Mouse (Mus musculus) CH12.LX (cell line): ENCODE data around the gene Ppp2r5e. TPM values are rescaled to one million over a fixed set of nuclear protein-coding genes. Genes with fewer than 3 reads are reported as not detected.

Experiments used
- DNase-seq: peaks from one replicate; pipeline ENCODE4 v3.0.0-alpha.2; 2013; ENCODE audit errors: extremely low read depth
- H3K27ac ChIP-seq: 2 replicates; pipeline ENCODE4 v1.5.1; 2012; ENCODE audit warnings: low read depth, mild to moderate bottlenecking, control low read depth, moderate library complexity; ENCODE audit not compliant: insufficient read depth
- H3K27me3 ChIP-seq: replicated peaks from 2 replicates; pipeline ENCODE3; 2012; ENCODE audit warnings: inconsistent platforms
- H3K36me3 ChIP-seq, 2 experiments: replicated peaks in 1 of 2; 2 replicates each; pipeline versions ENCODE3 to v1.6.1; 2012; ENCODE audit warnings: inconsistent platforms in 1 of 2, low read length in 1 of 2, mild to moderate bottlenecking in 1 of 2, mixed read lengths in 1 of 2, moderate library complexity in 1 of 2; ENCODE audit not compliant: control insufficient read depth in 1 of 2, insufficient read depth in 1 of 2
- H3K4me1 ChIP-seq, 2 experiments: 2 replicates each; pipeline ENCODE4 v1.6.1; 2012; ENCODE audit warnings: inconsistent platforms in 1 of 2, moderate library complexity in 1 of 2; ENCODE audit not compliant: insufficient read depth in 2 of 2, control insufficient read depth in 1 of 2
- H3K4me2 ChIP-seq: 2 replicates; pipeline ENCODE4 v1.6.1; 2012; ENCODE audit warnings: low read depth, mild to moderate bottlenecking, control low read depth; ENCODE audit not compliant: poor library complexity, insufficient read depth, severe bottlenecking
- H3K4me3 ChIP-seq, 3 experiments: fragments of 150-350 bp in 1 of 3; sonication (generic) in 1 of 3; replicated peaks in 1 of 3; 2 replicates each; pipeline versions ENCODE3 to v1.5.1; 2011 to 2012; ENCODE audit warnings: low read depth in 2 of 3, low read length in 2 of 3, mild to moderate bottlenecking in 2 of 3, moderate library complexity in 2 of 3, control low read depth in 1 of 3, improper control_type of control experiment in 1 of 3, inconsistent platforms in 1 of 3, mixed read lengths in 1 of 3; ENCODE audit not compliant: poor library complexity in 1 of 3
- H3K79me2 ChIP-seq: replicated peaks from 2 replicates; pipeline ENCODE4 v1.6.1; 2012; ENCODE audit warnings: mild to moderate bottlenecking, moderate library complexity; ENCODE audit not compliant: control insufficient read depth, poor library complexity, insufficient read depth, severe bottlenecking; ENCODE audit errors: extremely low read depth
- H3K9ac ChIP-seq: 2 replicates; pipeline ENCODE4 v1.6.1; 2012; ENCODE audit warnings: low read depth, mild to moderate bottlenecking, control low read depth, moderate library complexity; ENCODE audit not compliant: insufficient read depth
- H3K9me3 ChIP-seq: replicated peaks from 2 replicates; pipeline ENCODE3; 2012; ENCODE audit warnings: low read length, inconsistent platforms, mixed read lengths
- BHLHE40 ChIP-seq: IDR thresholded peaks from 2 replicates; pipeline ENCODE4 v1.6.1; 2011; ENCODE audit warnings: mild to moderate bottlenecking, low read depth, low read length, improper control_type of control experiment
- CHD1 ChIP-seq: IDR thresholded peaks from 2 replicates; pipeline ENCODE4 v1.6.1; 2012; ENCODE audit warnings: low read depth, low read length, improper control_type of control experiment, inconsistent platforms
- CTCF ChIP-seq, 2 experiments: IDR thresholded peaks in 1 of 2; conservative IDR thresholded peaks in 1 of 2; 2 replicates each; pipeline ENCODE4 v1.5.1; 2011 to 2012; ENCODE audit warnings: low read depth in 2 of 2, low read length in 2 of 2, improper control_type of control experiment in 1 of 2, inconsistent platforms in 1 of 2, mild to moderate bottlenecking in 1 of 2, moderate library complexity in 1 of 2
- E2F4 ChIP-seq: IDR thresholded peaks from 2 replicates; pipeline ENCODE4 v1.6.1; 2011; ENCODE audit warnings: low read depth, low read length, improper control_type of control experiment; ENCODE audit not compliant: insufficient replicate concordance
- ELF1 ChIP-seq: IDR thresholded peaks from 2 replicates; pipeline ENCODE4 v1.6.1; 2014; ENCODE audit warnings: low read depth, mild to moderate bottlenecking, inconsistent platforms, low read length, improper control_type of control experiment
- GABPA ChIP-seq: IDR thresholded peaks from 2 replicates; pipeline ENCODE4 v1.6.1; 2012; ENCODE audit warnings: low read depth, low read length, improper control_type of control experiment, inconsistent platforms; ENCODE audit not compliant: insufficient replicate concordance
- HCFC1 ChIP-seq: IDR thresholded peaks from 2 replicates; pipeline ENCODE4 v1.6.1; 2012; ENCODE audit warnings: low read depth, mild to moderate bottlenecking, inconsistent platforms, low read length, improper control_type of control experiment
- JUN ChIP-seq: IDR thresholded peaks from 2 replicates; pipeline ENCODE4 v1.6.1; 2011; ENCODE audit warnings: low read depth, mild to moderate bottlenecking, low read length, improper control_type of control experiment, moderate library complexity; ENCODE audit not compliant: insufficient read depth
- JUND ChIP-seq: conservative IDR thresholded peaks from 2 replicates; pipeline ENCODE4 v1.6.1; 2011; ENCODE audit warnings: low read depth, low read length, improper control_type of control experiment
- KAT2A ChIP-seq: IDR thresholded peaks from 2 replicates; pipeline ENCODE4 v1.6.1; 2012; ENCODE audit warnings: low read length, improper control_type of control experiment, inconsistent platforms; ENCODE audit not compliant: insufficient replicate concordance
- MAFK ChIP-seq: IDR thresholded peaks from 2 replicates; pipeline ENCODE4 v1.6.1; 2011; ENCODE audit warnings: low read length, improper control_type of control experiment; ENCODE audit not compliant: insufficient replicate concordance
- MAX ChIP-seq: IDR thresholded peaks from 2 replicates; pipeline ENCODE4 v1.6.1; 2011; ENCODE audit warnings: low read length, improper control_type of control experiment
- MAZ ChIP-seq: IDR thresholded peaks from 2 replicates; pipeline ENCODE4 v1.6.1; 2012; ENCODE audit warnings: low read depth, mild to moderate bottlenecking, inconsistent platforms, low read length, improper control_type of control experiment, moderate library complexity
- MEF2A ChIP-seq: IDR thresholded peaks from 2 replicates; pipeline ENCODE4 v1.6.1; 2014; ENCODE audit warnings: low read depth, mild to moderate bottlenecking, inconsistent platforms, low read length, improper control_type of control experiment, borderline replicate concordance
- MXI1 ChIP-seq: IDR thresholded peaks from 2 replicates; pipeline ENCODE4 v1.6.1; 2011; ENCODE audit warnings: mild to moderate bottlenecking, low read depth, low read length, improper control_type of control experiment
- MYC ChIP-seq: IDR thresholded peaks from 2 replicates; pipeline ENCODE4 v1.6.1; 2011; ENCODE audit warnings: low read depth, mild to moderate bottlenecking, improper control_type of control experiment, low read length
- NRF1 ChIP-seq: IDR thresholded peaks from 2 replicates; pipeline ENCODE4 v1.6.1; 2014; ENCODE audit warnings: low read depth, mild to moderate bottlenecking, inconsistent platforms, low read length, improper control_type of control experiment, moderate library complexity
- POLR2A ChIP-seq: IDR thresholded peaks from 2 replicates; pipeline ENCODE4 v1.6.1; 2011; ENCODE audit warnings: low read depth, mild to moderate bottlenecking, improper control_type of control experiment, low read length
- POLR2AphosphoS2 ChIP-seq: IDR thresholded peaks from 2 replicates; pipeline ENCODE4 v1.6.1; 2011; ENCODE audit warnings: low read depth, low read length, improper control_type of control experiment
- RAD21 ChIP-seq: IDR thresholded peaks from 2 replicates; pipeline ENCODE4 v1.6.1; 2011; ENCODE audit warnings: low read depth, mild to moderate bottlenecking, low read length, improper control_type of control experiment, moderate library complexity
- RCOR1 ChIP-seq: conservative IDR thresholded peaks from 2 replicates; pipeline ENCODE4 v1.6.1; 2012; ENCODE audit warnings: low read depth, mild to moderate bottlenecking, inconsistent platforms, low read length, improper control_type of control experiment
- SIN3A ChIP-seq: IDR thresholded peaks from 2 replicates; pipeline ENCODE4 v1.6.1; 2012; ENCODE audit warnings: low read length, improper control_type of control experiment, inconsistent platforms
- SMC3 ChIP-seq: IDR thresholded peaks from 2 replicates; pipeline ENCODE4 v1.6.1; 2011; ENCODE audit warnings: low read depth, low read length, improper control_type of control experiment
- TBP ChIP-seq: conservative IDR thresholded peaks from 2 replicates; pipeline ENCODE4 v1.6.1; 2011; ENCODE audit warnings: low read depth, low read length, improper control_type of control experiment
- USF1 ChIP-seq: IDR thresholded peaks from 2 replicates; pipeline ENCODE4 v1.6.1; 2014; ENCODE audit warnings: low read depth, mild to moderate bottlenecking, inconsistent platforms, low read length, improper control_type of control experiment
- USF2 ChIP-seq: conservative IDR thresholded peaks from 2 replicates; pipeline ENCODE4 v1.6.1; 2011; ENCODE audit warnings: low read depth, low read length, improper control_type of control experiment
- ZC3H11A ChIP-seq: IDR thresholded peaks from 2 replicates; pipeline ENCODE4 v1.6.1; 2012; ENCODE audit warnings: low read depth, mild to moderate bottlenecking, inconsistent platforms, low read length, improper control_type of control experiment
- ZMIZ1 ChIP-seq: IDR thresholded peaks from 2 replicates; pipeline ENCODE4 v1.6.1; 2012; ENCODE audit warnings: low read depth, mild to moderate bottlenecking, inconsistent platforms, low read length, improper control_type of control experiment
- ZNF384 ChIP-seq: IDR thresholded peaks from 2 replicates; pipeline ENCODE4 v1.6.1; 2012; ENCODE audit warnings: low read depth, low read length, improper control_type of control experiment, inconsistent platforms
- dilution Hi-C: fragments of 300-500 bp; cut with MboI; formaldehyde crosslinking; loops from 2 replicates; pipeline ENCODE4 v1.14.3; 2020; ENCODE audit warnings: low sequenced_read_pairs; ENCODE audit not compliant: extremely low pct_unique_long_range_greater_than_20kb, extremely low pct_ligation_motif_present
- in situ Hi-C: fragments of 300-500 bp; cut with MboI; formaldehyde crosslinking; loops from 3 replicates; pipeline ENCODE4 v1.14.3; 2019; ENCODE audit warnings: low sequenced_read_pairs, low pct_ligation_motif_present, low pct_unique_long_range_greater_than_20kb, mixed read lengths
- polyA plus RNA-seq: library from polyadenylated mRNA; unstranded; fragments of >175 nt; gene quantifications from 2 replicates; pipeline ENCODE4 v1.2.1, GENCODE M21; 2012; ENCODE audit warnings: low read depth; ENCODE audit not compliant: insufficient read length
- total RNA-seq, 2 experiments: library from RNA; depleted of rRNA; stranded (reverse); fragments of 300-350 nt in 1 of 2; fragments of >200 nt in 1 of 2; gene quantifications; 2 replicates each; pipeline ENCODE4 v1.2.3; 2012 to 2014

Ppp2r5e gene
- total and polyA plus RNA-seq, 3 experiments = 9.3 to 21.7 (median 10.0) TPM

DNA sequence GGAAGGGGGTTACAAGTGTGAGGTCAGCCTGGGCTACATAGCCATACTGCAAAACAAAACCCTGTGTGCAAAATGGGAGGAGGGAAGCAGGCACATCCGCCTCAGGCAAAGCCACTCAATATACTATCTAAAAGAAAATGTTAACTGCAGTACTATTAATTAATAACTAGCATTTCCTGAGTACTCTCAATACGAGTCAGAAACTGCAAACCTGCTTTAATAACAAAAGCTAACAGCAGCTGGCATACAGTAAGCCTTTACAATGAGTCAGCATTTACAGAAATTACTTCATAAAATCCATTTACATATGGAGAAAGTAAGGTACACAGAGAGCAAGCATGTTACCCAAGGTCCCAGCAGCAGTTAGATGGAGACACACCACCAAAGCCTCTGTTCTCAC is 64.2 kb downstream of the Ppp2r5e start:
- dilution Hi-C loops = no loop called here
- no peak overlapping the region for H3K4me3 ChIP-seq
- H3K4me1 ChIP-seq = peaks cover 19 to 58% of the 10 kb centered on the region in 2 experiments
- H3K79me2 ChIP-seq = peaks cover 23% of the 10 kb centered on the region
- H3K9ac ChIP-seq = no peak overlapping the region
- H3K9me3 ChIP-seq = peaks cover 13% of the 10 kb centered on the region
- DNase-seq = no peak
- TF ChIP-seq KAT2A = no peak
- peak; percentile 79 for TF ChIP-seq MAFK
- no peak for TF ChIP-seq RAD21
- H3K27ac ChIP-seq = no peak overlapping the region
- H3K27me3 ChIP-seq = no peaks in the 10 kb centered on the region
- peaks cover 0 to 6% of the 10 kb centered on the region in 2 experiments for H3K36me3 ChIP-seq
- in situ Hi-C loops = no loop called here
- no peak overlapping the region for H3K4me2 ChIP-seq

DNA sequence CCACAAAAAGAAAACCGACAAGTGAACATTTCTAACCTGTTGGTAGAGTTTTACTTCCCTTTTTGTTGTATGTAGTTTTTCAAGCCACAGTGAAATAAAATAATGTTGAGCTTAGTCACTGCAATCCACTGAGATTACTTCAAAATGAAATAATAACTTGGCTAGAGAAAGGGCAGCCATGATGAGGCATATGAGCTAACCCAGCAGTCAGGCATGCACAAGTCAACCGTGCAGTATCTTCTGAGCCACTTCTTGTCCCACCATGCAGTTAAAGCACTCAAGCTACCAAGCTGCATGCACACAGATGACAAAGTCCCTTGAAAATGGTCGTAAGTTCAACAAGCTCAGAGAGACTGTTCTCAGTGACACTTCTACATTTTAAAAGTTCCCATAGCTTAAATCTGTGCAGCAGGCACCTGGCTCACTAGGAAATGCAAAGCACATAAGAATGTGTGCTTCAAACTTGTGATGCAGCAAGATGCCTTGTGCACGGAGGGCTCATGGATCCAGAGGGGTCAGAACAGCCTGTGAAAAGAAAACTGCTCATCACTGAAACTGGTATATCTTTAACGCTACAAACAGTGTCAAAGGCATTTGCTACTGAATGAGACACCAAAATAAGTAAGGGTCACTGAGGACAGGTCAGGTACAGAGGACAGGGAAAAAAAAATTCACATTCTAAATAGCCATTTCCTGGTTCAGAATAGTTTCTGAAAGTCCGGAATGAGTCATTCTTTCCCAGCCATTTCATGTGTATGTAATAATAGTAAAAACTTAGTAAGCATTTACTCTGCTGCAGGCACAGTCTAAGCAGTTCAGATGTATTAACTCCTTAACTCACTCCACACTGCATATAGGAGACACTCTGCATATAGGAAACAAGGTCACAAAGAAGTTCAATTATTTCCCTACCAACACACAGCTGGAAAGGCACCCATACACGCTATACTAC is 66.9 kb downstream of the Ppp2r5e start:
- DNase-seq = peak; percentile 75
- Histone ChIP-seq H3K27ac (peak overlapping the region; percentile 73), H3K4me3 (peak overlapping the region; percentile 3 to 7 (median 5)), H3K4me1 (peaks cover 19 to 58% of the 10 kb centered on the region in 2 experiments), H3K36me3 (peaks cover 0 to 8% of the 10 kb centered on the region in 2 experiments), H3K79me2 (peaks cover 14% of the 10 kb centered on the region), H3K4me2 (peak overlapping the region; percentile 81), H3K27me3 (no peaks in the 10 kb centered on the region), H3K9me3 (peaks cover 11% of the 10 kb centered on the region), H3K9ac (no peak overlapping the region)
- dilution Hi-C loops = no loop called here
- in situ Hi-C loops = no loop called here
- TF ChIP-seq HCFC1 (peak; percentile 25; the same call in 1 of the 2 replicates), USF2 (no peak), RCOR1 (peak; percentile 89), MAX (peak; percentile 11; the same call in 1 of the 2 replicates), BHLHE40 (peak; percentile 68; the same call in 1 of the 2 replicates), POLR2AphosphoS2 (no peak), ELF1 (peak; percentile 84), TBP (0 out of 2 replicates have a peak, but pooled peaks have one; percentile 47), SMC3 (no peak), ZC3H11A (no peak), MYC (peak; percentile 62; the same call in 1 of the 2 replicates), GABPA (no peak), MAZ (0 out of 2 replicates have a peak, but pooled peaks have one; percentile 46), KAT2A (no peak), JUND (peak; percentile 99), MXI1 (peak; percentile 69; the same call in 1 of the 2 replicates), ZNF384 (peak; percentile 96), ZMIZ1 (no peak), NRF1 (no peak), POLR2A (no peak), SIN3A (peak; percentile 89), MEF2A (peak; percentile 99), USF1 (no peak), JUN (peak; percentile 97), MAFK (peak; percentile 96), E2F4 (no peak), CTCF (conservative IDR thresholded peaks at IDR 0.05 in 1 of 2, IDR thresholded peaks at IDR 0.05 in 1 of 2; ENCODE audit: low read depth in 2 of 2, low read length in 2 of 2) (no peak), RAD21 (no peak; the same call in 1 of the 2 replicates), CHD1 (peak; percentile 34; the same call in 1 of the 2 replicates)
